Mouse (Mus musculus) testis, adult 2 months (tissue): ENCODE results near the gene Nrros. TPM values are rescaled to one million over a fixed set of nuclear protein-coding genes. Genes with fewer than 3 reads are reported as not detected.

Source experiments
- H3K27ac ChIP-seq: fragments of 200-500 bp; 2 replicates; pipeline ENCODE4 v1.5.1; 2012; ENCODE audit warnings: low read depth, low read length; ENCODE audit not compliant: control insufficient read depth, insufficient read depth
- H3K27me3 ChIP-seq: fragments of 200-500 bp; 2 replicates; pipeline ENCODE4 v1.6.1; 2012; ENCODE audit warnings: mild to moderate bottlenecking, low read length, moderate library complexity; ENCODE audit not compliant: control insufficient read depth, insufficient read depth
- H3K36me3 ChIP-seq: fragments of 200-500 bp; 2 replicates; pipeline ENCODE4 v1.6.1; 2012; ENCODE audit warnings: mild to moderate bottlenecking, low read length; ENCODE audit not compliant: control insufficient read depth, insufficient read depth
- H3K4me1 ChIP-seq: fragments of 200-500 bp; 2 replicates; pipeline ENCODE4 v1.6.1; 2012; ENCODE audit warnings: low read length; ENCODE audit not compliant: control insufficient read depth, insufficient read depth
- H3K4me3 ChIP-seq: fragments of 200-500 bp; 2 replicates; pipeline ENCODE4 v1.5.1; 2012; ENCODE audit warnings: low read depth, mild to moderate bottlenecking, low read length, moderate library complexity, mixed read lengths; ENCODE audit not compliant: control insufficient read depth
- CTCF ChIP-seq: fragments of 200-500 bp; IDR thresholded peaks from 2 replicates; pipeline ENCODE4 v1.5.1; 2012; ENCODE audit warnings: low read depth, mild to moderate bottlenecking, inconsistent platforms, low read length, moderate library complexity; ENCODE audit not compliant: control insufficient read depth, insufficient read depth, insufficient replicate concordance
- POLR2A ChIP-seq: fragments of 200-500 bp; IDR thresholded peaks from 2 replicates; pipeline ENCODE4 v1.6.1; 2012; ENCODE audit warnings: low read depth, mild to moderate bottlenecking, inconsistent platforms, low read length, moderate library complexity; ENCODE audit not compliant: control insufficient read depth
- polyA plus RNA-seq: library from polyadenylated mRNA; depleted of rRNA; stranded (reverse); fragments of >200 nt; gene quantifications from 2 replicates; pipeline ENCODE4 v1.2.3, GENCODE M21; 2012

Gene Nrros
- polyA plus RNA-seq, 1 experiment: 4.1 TPM

GRCm38 (mm10) chr16:32124444-32125335, 40.7 kb downstream of the Nrros start:
- Histone ChIP-seq H3K27me3 (no peaks in the 10 kb centered on the region), H3K4me3 (no peak overlapping the region), H3K27ac (no peak overlapping the region), H3K36me3 (no peaks in the 10 kb centered on the region), H3K4me1 (peaks cover 4% of the 10 kb centered on the region)
- no peak for TF ChIP-seq CTCF
- TF ChIP-seq POLR2A: no peak

GRCm38 (mm10) chr16:32124020-32124419, 41.4 kb downstream of the Nrros start:
- Histone ChIP-seq H3K27me3 (no peaks in the 10 kb centered on the region), H3K36me3 (no peaks in the 10 kb centered on the region), H3K27ac (no peak overlapping the region), H3K4me1 (no peaks in the 10 kb centered on the region), H3K4me3 (no peak overlapping the region)
- TF ChIP-seq POLR2A (no peak), CTCF (no peak)

- Histone ChIP-seq H3K27me3 (no peaks in the 10 kb centered on the region), H3K4me3 (no peak overlapping the region), H3K36me3 (no peaks in the 10 kb centered on the region), H3K4me1 (no peaks in the 10 kb centered on the region), H3K27ac (no peak overlapping the region)
- TF ChIP-seq CTCF: peak; percentile 67; the same call in 1 of the 2 replicates
- no peak for TF ChIP-seq POLR2A
Observed at GRCm38 (mm10) chr16:32120454-32120853, 44.9 kb downstream of the Nrros start.

GRCm38 (mm10) chr16:32116186-32116585, 49.2 kb downstream of the Nrros start:
- no peaks in the 10 kb centered on the region for H3K36me3 ChIP-seq
- no peaks in the 10 kb centered on the region for H3K27me3 ChIP-seq
- H3K27ac ChIP-seq: no peak overlapping the region
- H3K4me1 ChIP-seq: peaks cover 7% of the 10 kb centered on the region
- no peak overlapping the region for H3K4me3 ChIP-seq
- TF ChIP-seq CTCF (no peak), POLR2A (no peak)

- TF ChIP-seq CTCF (no peak), POLR2A (no peak)
- H3K27me3 ChIP-seq: no peaks in the 10 kb centered on the region
- peaks cover 7% of the 10 kb centered on the region for H3K4me1 ChIP-seq
- no peak overlapping the region for H3K27ac ChIP-seq
- no peaks in the 10 kb centered on the region for H3K36me3 ChIP-seq
- H3K4me3 ChIP-seq: no peak overlapping the region
Observed at GRCm38 (mm10) chr16:32115781-32116180, 49.6 kb downstream of the Nrros start.

- H3K36me3 ChIP-seq: no peaks in the 10 kb centered on the region
- no peaks in the 10 kb centered on the region for H3K27me3 ChIP-seq
- H3K4me1 ChIP-seq: peaks cover 7% of the 10 kb centered on the region
- H3K4me3 ChIP-seq: no peak overlapping the region
- TF ChIP-seq POLR2A: no peak
- peak; percentile 97 for TF ChIP-seq CTCF
- H3K27ac ChIP-seq: no peak overlapping the region
Observed at GRCm38 (mm10) chr16:32114968-32115695, 50.3 kb downstream of the Nrros start.

GRCm38 (mm10) chr16:32114406-32114805, 51.0 kb downstream of the Nrros start:
- H3K4me3 ChIP-seq: no peak overlapping the region
- H3K27ac ChIP-seq: no peak overlapping the region
- no peaks in the 10 kb centered on the region for H3K36me3 ChIP-seq
- TF ChIP-seq POLR2A (no peak), CTCF (no peak)
- peaks cover 7% of the 10 kb centered on the region for H3K4me1 ChIP-seq
- no peaks in the 10 kb centered on the region for H3K27me3 ChIP-seq

- H3K36me3 ChIP-seq: no peaks in the 10 kb centered on the region
- H3K27me3 ChIP-seq: no peaks in the 10 kb centered on the region
- H3K4me1 ChIP-seq: peaks cover 7% of the 10 kb centered on the region
- no peak overlapping the region for H3K27ac ChIP-seq
- no peak for TF ChIP-seq CTCF
- no peak overlapping the region for H3K4me3 ChIP-seq
Observed at GRCm38 (mm10) chr16:32113541-32114218, 51.7 kb downstream of the Nrros start.
